Mouse (Mus musculus) erythroblast, adult 5-6 weeks (primary cell): ENCODE data around the gene Card6. TPM values are rescaled to one million over a fixed set of nuclear protein-coding genes. Genes with fewer than 3 reads are reported as not detected.

Source experiments
- ATAC-seq: replicated peaks from 2 replicates; pipeline ENCODE4 v1.8.0; 2016; ENCODE audit warnings: moderate number of reproducible peaks, mild to moderate bottlenecking, moderate TSS enrichment, inconsistent platforms; ENCODE audit not compliant: poor library complexity, low FRiP score, severe bottlenecking
- total RNA-seq, 2 experiments: library from RNA; stranded (forward) in 1 of 2; stranded (reverse) in 1 of 2; fragments of 150-400 nt in 1 of 2; fragments of 200-764, 138-1000 nt in 1 of 2; gene quantifications; 2 replicates each; pipeline versions ENCODE4 v1.2.3 to v1.2.4; 2015 to 2017; ENCODE audit warnings: low replicate concordance in 2 of 2

Card6 gene
- total RNA-seq (2015; ENCODE audit: low replicate concordance) (1.7 TPM in 1 of 2 replicates, not detected in the other), total RNA-seq (2017; ENCODE audit: low replicate concordance) (0.42 and 1.3 TPM in 2 replicates)

- ATAC-seq, result no peak
These were observed at the start of gene Card6 for GRCm38 (mm10) chr15:5107686-5108654. Card6 (minus strand) TSS chr15:5108539.

- ATAC-seq, result no peak
These were observed 49.0 kb upstream of the Card6 start for GRCm38 (mm10) chr15:5157386-5157785.

GRCm38 (mm10) chr15:5156355-5156754 lies 48.0 kb upstream of the Card6 start:
- ATAC-seq, result 0 out of 2 replicates have a peak, but pooled peaks have one; percentile 57

GRCm38 (mm10) chr15:5155093-5155492 lies 46.8 kb upstream of the Card6 start:
- ATAC-seq, result no peak

- no peak for ATAC-seq
These were observed 46.3 kb upstream of the Card6 start for GRCm38 (mm10) chr15:5154621-5155020.

- ATAC-seq, result no peak
These were observed 43.8 kb upstream of the Card6 start for GRCm38 (mm10) chr15:5152171-5152570.

GRCm38 (mm10) chr15:5149187-5149586 lies 40.8 kb upstream of the Card6 start:
- ATAC-seq, result no peak

- ATAC-seq, result 0 out of 2 replicates have a peak, but pooled peaks have one; percentile 15
These were observed 37.0 kb upstream of the Card6 start for GRCm38 (mm10) chr15:5145196-5145945.

- peak; percentile 29; the same call in 1 of the 2 replicates for ATAC-seq
These were observed 35.9 kb upstream of the Card6 start for GRCm38 (mm10) chr15:5144021-5144778.

- ATAC-seq, result peak; percentile 50
These were observed 35.2 kb upstream of the Card6 start, which contains the start of gene Prkaa1 for GRCm38 (mm10) chr15:5143361-5144020. Prkaa1 (plus strand) TSS chr15:5143861.

- ATAC-seq, result no peak
These were observed 34.4 kb upstream of the Card6 start for GRCm38 (mm10) chr15:5142714-5143113.

GRCm38 (mm10) chr15:5142047-5142446 lies 33.7 kb upstream of the Card6 start:
- peak; percentile 44 for ATAC-seq

GRCm38 (mm10) chr15:5140357-5140756 lies 32.0 kb upstream of the Card6 start:
- peak; percentile 50 for ATAC-seq

GRCm38 (mm10) chr15:5139863-5140262 lies 31.5 kb upstream of the Card6 start:
- ATAC-seq, result peak; percentile 67

- no peak for ATAC-seq
These were observed 31.0 kb upstream of the Card6 start for GRCm38 (mm10) chr15:5139366-5139765.

- ATAC-seq, result peak; percentile 57
These were observed 29.9 kb upstream of the Card6 start for GRCm38 (mm10) chr15:5138021-5138856.

GRCm38 (mm10) chr15:5134945-5135483 lies 26.7 kb upstream of the Card6 start:
- ATAC-seq, result no peak

GRCm38 (mm10) chr15:5134179-5134578 lies 25.8 kb upstream of the Card6 start:
- ATAC-seq, result no peak
